Mouse (Mus musculus) T-helper 1 cell (primary cell): ENCODE data around the gene Pik3r2.
"Not testable (repeated sequence)": the region's sequence is repeated elsewhere in the genome, so short reads cannot be mapped to it uniquely, and the experiment has no call there.

Experiments
- in situ Hi-C: fragments of 300-600 bp; cut with MboI, MseI; formaldehyde crosslinking; loops from one replicate; pipeline ENCODE4 v1.15.1; 2025; ENCODE audit warnings: high pct_unique_total_duplicates

Pik3r2 gene

DNA sequence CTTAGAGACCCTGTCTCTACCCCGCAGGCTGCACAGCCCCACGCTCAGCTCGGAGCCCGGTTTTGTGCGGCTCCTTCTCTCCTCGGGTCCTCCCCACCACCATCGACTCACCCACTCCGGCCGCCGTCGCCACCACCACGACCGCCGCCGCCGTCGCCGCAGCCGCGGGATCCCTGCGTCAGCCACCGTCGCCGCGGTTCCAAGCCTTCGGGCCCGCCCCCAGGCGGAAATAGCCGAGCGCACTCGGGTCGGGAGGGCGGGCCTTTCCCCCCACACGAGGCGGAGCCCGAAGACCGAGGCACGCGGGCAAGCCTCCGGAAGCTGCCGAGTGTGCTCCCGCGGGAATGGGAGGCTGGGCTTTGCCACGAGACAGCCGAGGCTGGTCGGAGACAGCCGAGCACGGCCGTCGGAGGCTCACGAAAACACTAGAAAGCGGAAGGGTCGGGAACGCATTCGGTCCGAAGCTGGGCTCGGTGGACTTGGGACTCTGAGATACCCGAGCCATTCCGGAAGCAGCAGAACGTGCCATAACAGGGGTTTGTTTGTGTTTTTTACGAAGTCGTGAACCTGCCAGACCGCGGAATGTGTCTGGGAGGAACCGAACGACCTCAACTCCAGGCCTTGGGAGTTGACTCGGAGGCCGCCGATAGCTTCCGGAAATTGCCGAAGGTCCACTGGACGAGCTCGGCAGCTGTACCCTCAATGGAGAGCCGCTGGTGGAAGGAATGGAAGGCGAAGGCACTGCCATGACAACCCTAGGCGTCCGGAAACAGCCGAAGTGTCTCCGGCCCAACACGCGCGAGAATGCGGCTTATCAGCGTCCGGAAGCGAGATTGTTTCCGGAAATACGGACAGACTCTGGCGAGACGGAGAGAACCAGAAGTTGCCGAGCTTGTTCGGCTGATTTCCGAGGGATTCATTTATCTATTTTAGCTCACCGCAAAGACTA is at the start of gene Pik3r2:
Pik3r2 (minus strand) TSS at position 218 of the 949 bp plus-strand sequence.
- in situ Hi-C loops = no loop called here

DNA sequence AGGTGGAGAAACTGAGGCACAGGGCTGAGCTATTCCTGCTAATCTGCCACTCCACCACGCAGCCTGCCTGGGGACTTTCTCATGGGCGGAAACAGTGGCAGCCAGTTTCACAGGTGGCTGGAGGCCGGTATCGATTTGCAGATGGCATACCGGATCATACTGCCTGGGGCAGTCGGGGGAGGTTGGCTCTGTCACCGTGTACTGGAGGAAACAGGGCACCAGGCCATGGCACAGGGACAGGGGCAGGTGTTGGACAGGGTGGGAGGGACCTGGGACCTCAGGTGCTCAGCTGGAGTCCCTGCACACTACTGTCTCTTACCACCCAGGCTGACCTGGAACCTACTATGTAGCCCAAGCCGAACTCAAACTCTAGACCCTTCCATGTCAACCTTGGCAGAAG is 49.3 kb upstream of the Pik3r2 start:
- in situ Hi-C loops = no loop called here

DNA sequence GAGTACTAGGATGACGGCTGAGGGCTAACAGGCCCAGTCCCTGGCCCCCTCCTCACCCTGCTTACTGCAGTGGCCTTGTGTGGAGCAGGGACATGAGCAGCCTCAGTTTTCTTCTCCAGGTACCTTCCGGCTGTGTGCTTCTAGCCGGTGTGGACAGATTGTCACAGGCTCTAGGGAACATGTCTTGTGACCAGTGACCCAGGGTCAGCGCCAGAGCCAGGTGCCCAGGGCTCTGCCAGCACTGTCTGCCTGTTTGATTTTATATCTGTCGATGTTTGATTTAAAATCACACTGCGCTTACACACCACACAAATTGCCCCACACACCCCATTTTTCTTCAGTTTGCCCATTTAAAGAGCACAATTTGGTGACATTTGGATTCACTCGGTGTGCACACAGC is 47.3 kb upstream of the Pik3r2 start:
- in situ Hi-C loops = no loop called here

DNA sequence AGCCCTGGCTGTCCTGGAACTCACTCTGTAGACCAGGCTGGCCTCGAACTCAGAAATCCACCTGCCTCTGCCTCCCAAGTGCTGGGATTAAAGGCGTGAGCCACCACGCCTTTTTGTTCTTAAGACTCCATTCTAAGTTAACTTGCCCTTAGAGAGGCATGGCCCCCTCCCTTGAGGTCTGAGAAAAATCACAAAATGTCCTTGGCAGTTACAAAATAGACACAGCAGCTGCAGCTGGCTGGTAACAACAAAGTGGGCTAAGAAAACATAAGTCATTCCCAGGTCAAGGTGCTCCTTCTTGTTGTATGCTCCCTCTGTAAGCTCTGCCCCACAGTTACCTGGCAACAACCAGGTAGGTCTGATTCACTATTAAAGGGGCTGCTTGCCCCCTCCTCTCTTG is 46.1 kb upstream of the Pik3r2 start:
- in situ Hi-C loops = not testable (repeated sequence)

DNA sequence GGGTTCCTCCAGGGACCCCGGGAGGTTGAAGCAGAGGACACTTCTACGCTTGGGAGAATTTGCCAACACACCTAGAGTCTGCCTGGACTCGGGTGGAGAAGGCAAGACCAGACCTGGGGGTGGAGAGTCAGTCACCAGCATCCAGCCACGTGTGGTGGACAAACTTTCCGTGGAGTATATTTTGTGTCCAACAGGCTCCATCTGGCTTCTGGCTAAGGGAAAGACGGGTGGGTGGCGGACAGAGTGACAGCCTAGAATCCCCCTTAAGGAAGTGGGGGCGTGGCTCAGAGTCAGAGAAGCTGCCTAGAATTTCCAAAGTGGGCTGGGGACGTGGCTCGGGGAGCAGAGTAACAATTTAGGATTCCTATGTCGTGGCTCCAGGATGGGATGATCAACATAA is 45.5 kb upstream of the Pik3r2 start:
- in situ Hi-C loops = no loop called here

DNA sequence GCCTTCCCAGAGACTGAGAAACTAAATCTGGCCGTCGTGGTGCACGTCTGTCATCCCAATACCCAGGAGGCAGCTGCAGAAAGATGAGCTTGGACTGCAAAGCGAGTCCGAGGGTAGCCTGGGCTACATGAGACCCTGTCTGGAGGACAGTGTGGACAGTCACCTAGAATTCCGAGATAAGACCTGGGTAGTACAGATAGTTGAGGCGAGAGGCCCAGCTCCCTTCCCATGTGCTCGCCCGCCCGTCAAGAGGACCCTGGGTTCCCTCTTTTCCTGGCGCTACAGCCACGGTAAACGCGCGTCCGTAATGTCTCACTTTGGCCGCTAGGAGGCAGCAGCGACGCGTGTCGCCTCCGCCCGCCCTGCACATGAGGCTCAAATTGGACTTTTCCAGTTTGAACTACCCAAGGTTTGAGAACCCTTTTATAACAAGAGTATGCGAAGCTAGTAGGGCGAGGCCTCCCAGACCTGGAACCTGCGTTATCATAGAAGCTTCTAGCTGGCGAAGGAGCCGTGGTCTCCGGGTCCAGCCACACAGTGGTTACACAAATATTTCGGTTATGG is 45.0 kb upstream of the Pik3r2 start:
- in situ Hi-C loops = no loop called here

DNA sequence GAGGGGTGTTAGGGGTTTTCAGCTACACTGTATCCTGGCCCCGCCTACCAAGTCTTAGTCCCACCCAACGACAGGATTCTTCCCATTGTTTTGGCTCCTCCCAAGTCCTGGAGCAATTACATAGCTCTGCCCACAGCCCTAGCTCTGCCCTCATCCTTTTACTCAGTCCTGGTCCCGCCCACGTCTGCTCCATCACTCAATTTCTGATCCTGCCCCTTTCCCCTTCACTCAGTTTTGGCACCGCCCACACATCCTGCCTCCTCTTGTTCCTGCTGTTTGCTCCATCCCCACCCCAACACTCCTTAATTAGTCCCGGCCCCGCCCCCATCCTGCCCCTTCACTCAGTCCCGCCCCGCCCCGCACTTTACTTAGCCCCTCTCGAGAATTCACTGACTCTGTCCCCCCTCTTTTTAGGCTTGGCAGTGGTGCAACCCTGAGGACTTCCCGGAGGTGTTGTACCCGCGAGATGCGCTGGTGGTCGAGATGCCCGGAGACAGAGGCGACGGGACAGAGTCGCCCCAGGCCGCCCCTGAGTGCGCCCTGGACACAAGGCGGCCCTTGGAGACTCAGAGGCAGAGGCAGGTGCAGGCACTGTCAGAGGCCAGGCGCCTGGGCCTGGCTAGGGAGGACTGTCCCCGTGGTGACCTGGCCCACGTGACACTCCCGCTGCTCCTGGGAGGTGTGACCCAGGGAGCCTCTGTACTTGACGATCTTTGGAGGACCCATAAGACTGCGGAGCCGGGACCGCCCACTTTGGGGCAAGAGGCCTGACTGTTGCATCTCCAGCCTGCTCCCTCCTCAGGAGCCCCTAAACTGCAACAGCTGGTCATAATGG is 43.8 kb upstream of the Pik3r2 start:
- in situ Hi-C loops = no loop called here

DNA sequence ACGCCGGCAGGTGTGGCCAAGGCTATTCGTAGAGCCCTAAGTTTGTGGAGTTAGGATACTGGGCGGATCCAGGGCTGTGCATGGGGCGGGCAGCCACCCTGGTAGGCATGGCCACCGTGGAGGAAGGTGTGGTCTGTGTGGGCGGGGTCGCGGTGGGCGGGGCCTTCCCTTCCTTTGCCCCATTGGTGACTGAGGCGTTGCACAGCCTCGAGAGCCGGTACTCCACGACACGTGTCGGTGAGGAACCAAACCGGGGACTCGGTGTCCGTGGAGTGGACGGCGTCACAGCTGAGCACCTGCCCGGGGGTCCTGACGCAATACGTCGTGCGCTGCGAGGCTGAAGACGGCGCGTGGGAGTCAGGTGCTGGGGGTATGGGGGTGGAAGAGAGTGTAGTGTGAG is 40.2 kb upstream of the Pik3r2 start:
- in situ Hi-C loops = no loop called here

DNA sequence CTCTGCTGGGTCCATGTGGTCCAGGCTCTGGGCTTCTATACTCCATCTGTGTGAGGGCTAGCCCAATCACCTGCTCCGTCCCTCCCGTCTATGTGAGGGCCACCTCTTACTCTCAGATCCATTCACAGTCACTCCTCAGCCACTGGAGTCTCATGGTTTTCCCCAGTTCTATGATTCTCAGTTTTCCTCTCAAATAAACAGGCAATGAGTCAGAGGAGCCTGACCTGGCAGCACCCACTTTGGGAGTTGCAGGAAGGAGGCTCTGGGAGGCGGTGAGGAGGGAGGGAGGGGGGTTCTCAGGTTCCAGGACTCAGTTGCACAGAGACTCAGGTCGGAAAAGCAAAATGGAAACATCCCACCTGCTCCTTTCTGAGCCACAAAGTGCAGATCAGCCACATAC is 36.4 kb upstream of the Pik3r2 start:
- in situ Hi-C loops = no loop called here

DNA sequence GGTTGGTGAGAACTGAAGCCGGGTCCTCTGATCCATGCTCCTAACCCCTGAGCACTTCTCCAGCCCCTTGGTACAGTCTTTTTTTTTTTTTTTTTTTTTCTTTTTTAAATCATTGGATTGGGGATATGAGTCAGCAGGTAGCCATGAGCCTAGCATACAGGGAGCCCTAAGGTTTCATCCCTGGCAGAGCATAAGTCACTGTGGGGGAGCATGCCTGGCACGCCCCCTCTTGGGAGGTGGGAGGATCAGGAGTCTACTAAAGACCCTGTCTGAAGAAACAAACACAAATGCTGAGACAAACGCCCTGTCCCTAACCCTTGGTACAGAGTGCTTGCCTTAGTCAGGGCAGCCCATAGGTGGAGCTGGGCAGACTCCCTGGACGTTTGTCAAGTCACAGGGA is 35.5 kb upstream of the Pik3r2 start:
- in situ Hi-C loops = no loop called here

DNA sequence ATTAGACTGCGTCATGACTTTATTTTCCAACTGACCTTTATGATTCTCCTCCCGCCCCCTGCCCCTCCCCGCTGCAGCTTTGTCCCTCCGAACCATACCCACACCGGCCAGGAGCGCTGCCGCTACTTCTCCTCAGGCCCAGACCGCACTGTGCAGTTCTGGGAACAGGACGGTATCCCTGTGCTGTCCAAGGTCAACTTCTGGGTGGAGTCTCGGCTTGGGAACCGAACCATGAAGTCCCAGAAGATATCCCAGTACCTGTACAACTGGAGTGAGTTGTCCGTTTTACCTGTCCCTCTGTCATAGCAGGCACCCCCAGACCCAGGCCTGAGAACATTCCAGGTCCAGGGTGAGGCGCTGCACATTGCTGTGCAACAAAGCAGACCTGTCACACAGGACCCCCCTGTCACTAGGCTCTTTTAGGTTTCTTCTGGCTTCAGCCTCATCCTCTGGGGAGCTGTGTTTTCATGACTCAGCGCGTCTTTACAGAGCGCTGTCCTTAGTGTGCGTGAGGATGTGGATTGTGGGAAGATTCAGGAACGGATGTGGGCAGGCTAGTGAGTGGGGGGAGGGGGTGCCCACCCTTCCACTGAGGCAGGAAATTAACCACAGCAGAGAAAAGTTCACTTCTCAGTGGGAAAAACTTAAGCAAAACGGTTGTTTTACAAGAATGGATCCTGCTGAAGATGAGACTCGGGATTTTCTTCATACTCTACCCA is 34.6 kb upstream of the Pik3r2 start:
- in situ Hi-C loops = no loop called here

DNA sequence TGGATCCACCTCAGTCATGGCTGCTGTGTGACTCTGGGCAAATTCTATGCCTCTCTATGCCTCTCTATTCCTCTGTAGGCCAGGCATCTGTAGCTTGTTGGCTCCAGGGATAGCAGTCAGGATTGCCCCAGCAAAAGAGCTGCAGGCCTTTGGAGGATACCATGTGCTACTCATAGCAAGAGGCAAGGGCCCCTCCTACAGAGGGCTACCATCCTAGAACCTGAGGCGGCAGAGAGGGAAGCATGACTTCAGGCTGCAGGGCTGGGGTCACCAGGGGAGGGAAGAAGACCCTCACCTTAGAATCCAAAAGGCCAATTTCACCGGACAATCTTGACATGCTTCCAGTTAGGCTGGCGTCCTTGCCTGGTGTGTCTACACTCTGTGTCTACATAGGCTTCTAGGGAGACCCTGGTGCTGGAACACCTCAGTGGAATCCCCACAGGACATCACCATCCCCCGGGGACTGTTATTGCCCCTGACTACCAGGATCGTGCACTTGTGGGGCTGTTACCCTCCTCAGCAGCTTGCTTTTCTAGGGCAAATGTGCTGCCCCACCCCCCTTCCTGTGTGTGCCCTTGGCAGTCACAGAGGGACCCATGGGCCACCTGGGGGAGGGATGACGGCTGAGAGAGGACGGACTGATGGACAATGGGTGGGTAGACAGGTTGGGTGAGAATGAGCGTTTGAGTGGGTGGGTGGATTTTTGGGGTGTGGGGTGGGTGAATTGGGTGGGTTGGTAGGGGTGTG is 32.6 kb upstream of the Pik3r2 start:
- in situ Hi-C loops = no loop called here

DNA sequence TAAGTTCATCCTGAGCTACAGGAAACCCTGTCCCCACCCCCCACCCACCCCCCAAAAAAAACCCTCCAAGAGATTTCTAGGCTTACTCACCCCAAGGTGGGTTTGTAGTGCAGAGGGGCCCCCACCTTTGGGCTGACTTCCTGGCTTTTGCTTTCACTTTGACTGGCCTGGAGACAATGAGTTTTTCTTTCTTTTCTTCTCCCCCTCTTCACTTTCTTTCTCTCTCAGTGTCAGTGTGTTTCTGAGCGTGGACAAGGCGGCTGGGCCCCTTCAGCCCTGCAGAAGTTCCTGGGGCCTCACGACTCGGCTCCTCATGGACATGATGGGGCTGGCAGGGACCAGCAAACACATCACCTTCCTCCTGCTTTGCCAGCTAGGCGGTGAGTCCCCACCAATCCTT is 31.7 kb upstream of the Pik3r2 start, which contains the start of gene Il12rb1:
Il12rb1 (plus strand) TSS at position 211 of the 400 bp plus-strand sequence.
- in situ Hi-C loops = no loop called here

DNA sequence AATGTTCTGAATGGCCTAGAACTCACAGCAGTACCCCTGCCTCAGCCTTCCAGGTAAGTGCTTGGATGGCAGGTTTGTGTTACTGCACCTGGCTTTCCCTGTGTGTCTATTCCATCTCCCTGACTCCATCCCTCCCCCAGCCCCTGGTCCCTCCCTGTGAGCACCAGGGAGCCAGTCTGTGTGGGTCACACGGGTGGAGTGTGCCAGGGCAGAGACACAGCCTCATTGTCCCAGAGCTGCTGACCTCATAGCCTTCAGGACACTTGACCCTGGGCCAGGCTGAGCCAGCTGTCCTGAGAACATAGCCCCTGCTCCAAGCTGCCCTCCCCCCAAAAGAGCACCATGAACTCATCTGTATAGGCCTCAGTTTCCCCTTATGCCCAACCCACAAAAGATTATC is 30.8 kb upstream of the Pik3r2 start:
- in situ Hi-C loops = no loop called here

DNA sequence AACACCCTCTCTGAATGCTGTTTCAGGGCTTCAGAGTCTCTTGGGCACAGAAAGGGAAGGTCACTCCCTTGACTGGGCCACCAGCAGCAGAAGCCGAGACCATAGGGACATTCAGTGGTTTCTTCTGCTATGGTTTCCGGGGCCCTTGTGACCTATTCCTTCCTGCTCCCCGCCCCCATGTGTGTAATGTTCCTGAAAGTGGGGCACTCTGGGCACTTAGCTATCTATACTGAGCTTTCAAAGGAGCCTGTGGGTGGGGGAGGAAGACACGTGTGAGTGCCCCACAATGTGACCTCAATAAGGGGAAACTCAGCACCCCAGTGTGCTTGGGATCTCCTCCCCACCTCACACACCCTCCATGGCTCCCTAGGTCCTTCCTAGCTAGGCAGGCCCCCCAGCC is 30.0 kb upstream of the Pik3r2 start:
- in situ Hi-C loops = no loop called here

DNA sequence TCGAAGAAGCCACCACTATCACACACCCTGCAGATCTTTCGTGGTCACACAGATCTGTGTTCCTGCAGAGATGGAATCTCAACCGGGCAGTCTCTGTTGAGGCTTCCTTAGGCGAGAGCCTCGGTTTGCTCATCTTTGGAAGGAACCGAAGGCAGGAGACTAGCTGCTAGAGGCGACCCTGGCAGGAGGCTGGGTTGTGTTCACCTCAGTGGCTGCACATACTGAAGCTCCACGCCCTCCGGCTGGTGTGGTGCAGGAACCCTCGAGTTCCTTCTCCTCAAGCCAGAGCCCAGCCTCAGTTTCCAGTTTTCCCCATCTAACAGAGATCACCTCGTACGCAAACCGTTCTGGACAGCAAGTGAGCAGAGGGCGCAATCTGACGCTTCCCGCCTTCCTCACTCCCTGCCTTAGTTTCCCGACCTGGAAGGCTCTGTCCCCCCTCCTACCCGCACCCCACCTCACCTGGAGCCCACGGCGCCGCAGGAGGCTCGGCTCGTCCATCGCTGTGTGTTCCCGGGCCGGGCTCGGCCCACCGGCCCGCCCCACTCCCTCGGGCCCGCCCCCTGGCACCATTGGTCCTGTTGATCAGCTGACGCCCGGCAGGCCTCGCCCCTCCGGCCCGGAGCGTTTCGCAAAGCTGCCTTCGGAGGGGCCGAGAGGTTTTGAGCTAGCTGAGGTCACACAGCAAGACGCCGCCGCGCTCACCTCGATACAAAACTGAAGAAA is 28.1 kb upstream of the Pik3r2 start, which contains the start of gene Mast3:
Mast3 (minus strand) TSS at position 574 of the 726 bp plus-strand sequence.
- in situ Hi-C loops = no loop called here

DNA sequence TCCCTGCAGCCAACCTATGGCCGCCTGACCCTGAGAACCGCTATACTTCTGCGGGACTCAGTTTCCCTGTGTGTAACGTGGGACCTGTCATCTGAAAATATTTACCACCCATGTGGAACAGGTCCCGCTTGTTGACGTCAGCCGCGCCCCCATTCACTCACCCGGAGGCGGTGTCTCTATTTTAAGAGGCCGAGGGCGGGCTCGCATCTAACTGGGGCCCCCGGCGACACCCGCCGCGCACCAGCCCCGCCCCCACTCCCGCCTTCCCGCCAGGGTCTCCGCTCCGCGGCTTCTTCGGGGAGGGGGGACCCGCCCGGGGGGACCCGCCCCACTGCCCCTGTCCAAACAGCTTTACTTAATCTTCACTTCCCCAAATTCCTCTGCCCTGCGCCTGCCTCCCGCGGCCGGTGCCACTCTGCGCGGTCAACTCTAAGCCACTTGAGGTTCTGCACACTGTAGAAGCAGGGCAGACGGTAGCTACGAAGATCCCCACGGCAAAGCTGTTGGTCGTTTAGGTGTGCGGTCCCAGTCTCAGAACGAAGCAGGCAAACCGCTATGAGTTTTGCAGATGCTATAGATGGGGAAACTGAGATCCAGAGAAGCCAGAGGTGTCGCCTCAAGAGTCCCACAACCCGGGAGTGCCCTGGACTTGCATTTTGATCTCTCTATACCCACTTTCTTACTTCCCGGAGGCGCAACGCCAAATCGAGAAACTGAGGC is 27.4 kb upstream of the Pik3r2 start:
- in situ Hi-C loops = no loop called here

DNA sequence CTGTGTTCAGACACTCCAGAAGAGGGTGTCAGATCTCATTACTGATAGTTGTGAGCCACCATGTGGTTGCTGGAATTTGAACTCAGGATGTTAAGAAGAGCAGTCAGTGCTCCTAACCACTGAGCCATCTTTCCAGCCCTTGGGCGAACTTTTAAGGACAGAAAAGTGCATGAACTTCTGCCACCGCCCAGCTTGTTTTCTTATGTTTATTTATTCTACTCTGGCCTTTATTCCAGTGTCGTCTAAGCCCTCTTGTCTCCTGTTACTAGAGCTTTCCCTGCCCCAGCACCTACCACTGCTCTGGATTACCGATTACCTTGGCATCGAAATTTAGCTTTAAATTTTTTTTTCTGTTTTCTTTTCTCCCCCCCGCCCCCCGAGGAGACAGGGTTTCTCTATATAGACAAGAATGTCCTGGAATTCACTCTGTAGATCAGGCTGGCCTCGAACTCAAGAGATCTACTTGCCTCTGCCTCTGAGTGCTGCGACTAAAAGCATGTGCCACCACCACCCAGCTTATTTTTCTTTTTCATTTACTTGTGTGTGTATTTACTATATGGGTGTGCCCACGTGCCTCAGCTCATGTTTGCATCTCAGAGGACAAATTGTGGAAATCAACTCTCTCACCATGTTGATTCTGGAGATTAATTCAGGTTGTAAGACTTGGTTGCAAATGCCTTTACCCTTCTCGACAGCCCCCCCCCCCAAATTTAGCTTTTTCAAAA is 26.4 kb upstream of the Pik3r2 start:
- in situ Hi-C loops = no loop called here

DNA sequence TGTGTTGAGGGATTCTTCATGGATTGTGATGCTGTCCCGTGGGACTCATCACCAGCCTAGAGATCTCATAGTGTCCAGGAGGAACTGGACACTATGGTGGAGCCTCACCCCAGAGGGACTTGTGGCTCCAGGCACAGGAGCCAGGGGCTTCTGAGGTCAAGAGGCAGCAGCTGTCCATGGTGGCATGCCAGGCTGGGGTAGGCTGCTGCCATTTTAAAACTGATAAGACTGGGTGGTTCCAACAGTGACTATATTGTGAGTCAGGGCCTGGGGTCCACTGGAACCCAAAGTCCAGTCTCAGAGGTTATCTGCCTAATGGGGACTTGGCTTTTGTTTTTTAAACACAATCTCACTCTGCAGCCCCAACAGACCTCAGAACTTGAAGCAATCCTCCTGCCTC is 25.3 kb upstream of the Pik3r2 start:
- in situ Hi-C loops = no loop called here
